Comparison of ENCODE assay signal across 9 mouse cellular contexts in genomic region chr1:58727019-58727746, GRCm38 (mm10). TPM values are rescaled to one million over a fixed set of nuclear protein-coding genes. Genes with fewer than 3 reads are reported as not detected.
DNase-seq lines count a peak whose midpoint lies in the region; ATAC-seq lines count a peak whose summit lies in the region.
"Had no signal": no experiment of that assay in that cellular context is flagged by ENCODE, and none has a peak within 500 bp of the region (broad histone marks: within the 10 kb centered on the region; RNA-seq: fewer than 3 reads in every experiment).

No protein-coding gene starts in this region.

- H3K27me3 ChIP-seq in heart, embryonic 13.5 days (replicated peaks): no peaks in the 10 kb centered on the region
- no peaks in the 10 kb centered on the region for H3K27me3 ChIP-seq in lung, embryonic 16.5 days (ENCODE audit: control insufficient read depth, insufficient read depth, low read depth, low read length)
- H3K27me3 ChIP-seq in embryonic facial prominence, embryonic 10.5 days (replicated peaks; ENCODE audit: low read depth, poor library complexity, severe bottlenecking): no peaks in the 10 kb centered on the region
- H3K27me3 ChIP-seq: neural tube, embryonic 12.5 days had no signal

- no peak overlapping the region for H3K4me2 ChIP-seq in heart, embryonic 13.5 days
- H3K4me2 ChIP-seq in lung, embryonic 16.5 days (ENCODE audit: low read depth, low read length): no peak overlapping the region
- H3K4me2 ChIP-seq: neural tube, embryonic 12.5 days had no signal

- no peak overlapping the region for H3K4me3 ChIP-seq in heart, embryonic 13.5 days
- no peak overlapping the region for H3K4me3 ChIP-seq in lung, embryonic 16.5 days (ENCODE audit: low read length)
- H3K4me3 ChIP-seq in embryonic facial prominence, embryonic 10.5 days: no peak overlapping the region
- H3K4me3 ChIP-seq: neural tube, embryonic 12.5 days had no signal

- peak; percentile 37 for DNase-seq in kidney, adult 11 months
- DNase-seq in kidney, postnatal 4 days: no peak
- peak; percentile 52 for DNase-seq in CD4-positive, CD25-positive, alpha-beta regulatory T cell, adult 2 months (ENCODE audit: low read depth, low spot score)
- no peak for DNase-seq in right cerebral cortex, postnatal 14 days
- no peak for DNase-seq in embryonic facial prominence, embryonic 10.5 days (ENCODE audit: low spot score)
- no peak for DNase-seq in ovary, postnatal 14 days (ENCODE audit: low spot score)

- peaks cover 28% of the 10 kb centered on the region for H3K4me1 ChIP-seq in heart, embryonic 13.5 days
- peaks cover 2% of the 10 kb centered on the region; the same call in 1 of the 2 replicates for H3K4me1 ChIP-seq in lung, embryonic 16.5 days (replicated peaks; ENCODE audit: control insufficient read depth, insufficient read depth, low read length)
- peaks cover 14% of the 10 kb centered on the region for H3K4me1 ChIP-seq in embryonic facial prominence, embryonic 10.5 days
- H3K4me1 ChIP-seq: neural tube, embryonic 12.5 days had no signal

- H3K9me3 ChIP-seq in heart, embryonic 13.5 days: no peaks in the 10 kb centered on the region
- no peaks in the 10 kb centered on the region for H3K9me3 ChIP-seq in lung, embryonic 16.5 days (ENCODE audit: control insufficient read depth, low read length)
- H3K9me3 ChIP-seq in embryonic facial prominence, embryonic 10.5 days: no peaks in the 10 kb centered on the region
- H3K9me3 ChIP-seq: neural tube, embryonic 12.5 days had no signal

- peaks cover 55% of the 10 kb centered on the region for H3K36me3 ChIP-seq in heart, embryonic 13.5 days
- peaks cover 36% of the 10 kb centered on the region for H3K36me3 ChIP-seq in lung, embryonic 16.5 days (ENCODE audit: control insufficient read depth, insufficient read depth, low read length)
- peaks cover 63% of the 10 kb centered on the region for H3K36me3 ChIP-seq in embryonic facial prominence, embryonic 10.5 days (replicated peaks)

- no peak overlapping the region for H3K9ac ChIP-seq in heart, embryonic 13.5 days
- H3K9ac ChIP-seq in lung, embryonic 16.5 days (ENCODE audit: low read length): no peak overlapping the region
- H3K9ac ChIP-seq: neural tube, embryonic 12.5 days had no signal

- ATAC-seq in heart, embryonic 13.5 days (ENCODE audit: extremely low read depth, insufficient number of reproducible peaks, low FRiP score, low TSS enrichment): no peak
- peak; percentile 51; the same call in 1 of the 2 replicates for ATAC-seq in lung, embryonic 16.5 days (ENCODE audit: low read depth)

- peak overlapping the region; percentile 58 for H3K27ac ChIP-seq in heart, embryonic 13.5 days (replicated peaks)
- H3K27ac ChIP-seq in lung, embryonic 16.5 days (ENCODE audit: low read length): no peak overlapping the region; the same call in 1 of the 2 replicates
- H3K27ac ChIP-seq in embryonic facial prominence, embryonic 10.5 days (replicated peaks): no peak overlapping the region
- H3K27ac ChIP-seq: neural tube, embryonic 12.5 days had no signal

- 67% methylated on average over 1 of the region's 1 CpGs for WGBS in heart, embryonic 13.5 days
- 89% methylated on average over 1 of the region's 1 CpGs for WGBS in lung, embryonic 16.5 days
- WGBS in embryonic facial prominence, embryonic 10.5 days: 89% methylated on average over 1 of the region's 1 CpGs

RNA-seq across cellular contexts. Expression of gene Cflar, which starts 15.9 kb away (rescaled TPM):
- polyA plus RNA-seq in heart, embryonic 13.5 days (2015; fragmentation: Nextera tagmentation; extraction: Ambion mirVana): 29.2 and 40.0 TPM in 2 replicates
- polyA plus RNA-seq in lung, embryonic 16.5 days (2015; fragmentation: Nextera tagmentation; extraction: Ambion mirVana): 42.5 and 47.0 TPM in 2 replicates
- polyA plus RNA-seq in embryonic facial prominence, embryonic 10.5 days (2016; fragmentation: Nextera tagmentation; extraction: Ambion mirVana): 27.3 and 29.7 TPM in 2 replicates

RNA-seq across cellular contexts. Expression of gene Als2cr12, which starts 31.4 kb away (rescaled TPM):
- not detected in 2 replicates for polyA plus RNA-seq in heart, embryonic 13.5 days (2015; fragmentation: Nextera tagmentation; extraction: Ambion mirVana)
- polyA plus RNA-seq in lung, embryonic 16.5 days (2015; fragmentation: Nextera tagmentation; extraction: Ambion mirVana): 0.23 TPM in 1 of 2 replicates, not detected in the other
- not detected in 2 replicates for polyA plus RNA-seq in embryonic facial prominence, embryonic 10.5 days (2016; fragmentation: Nextera tagmentation; extraction: Ambion mirVana)
- polyA plus RNA-seq: neural tube, embryonic 12.5 days had no signal

Comparison
In these comparisons a context has a peak if more than half of its experiments do, and no peak if none do; other contexts are left out.
1. DNase-seq: peak in kidney, adult 11 months (single experiment) and CD4-positive, CD25-positive, alpha-beta regulatory T cell, adult 2 months (single experiment); none in kidney, postnatal 4 days (0 of 2), right cerebral cortex, postnatal 14 days (single experiment), embryonic facial prominence, embryonic 10.5 days (single experiment) and ovary, postnatal 14 days (single experiment).